Mouse (Mus musculus) forebrain, embryonic 13.5 days (tissue): ENCODE data around the gene Rorb. TPM values are rescaled to one million over a fixed set of nuclear protein-coding genes. Genes with fewer than 3 reads are reported as not detected.

ENCODE experiments used
- ATAC-seq: fragments of 200-750 bp; cut with Nextera tagmentation; 2 replicates; pipeline ENCODE4 v1.8.0; 2017
- H3K27ac ChIP-seq: fragments of 300-500 bp; sonication (generic); 2 replicates; pipeline ENCODE4 v1.5.1; 2015; ENCODE audit warnings: inconsistent platforms, mild to moderate bottlenecking, moderate library complexity
- H3K27me3 ChIP-seq: fragments of 300-500 bp; sonication (generic); 2 replicates; pipeline ENCODE4 v1.6.1; 2015; ENCODE audit warnings: mild to moderate bottlenecking, inconsistent platforms
- H3K36me3 ChIP-seq: fragments of 300-500 bp; sonication (generic); 2 replicates; pipeline ENCODE4 v1.6.1; 2015; ENCODE audit warnings: mild to moderate bottlenecking, inconsistent platforms; ENCODE audit not compliant: poor library complexity, severe bottlenecking
- H3K4me1 ChIP-seq: fragments of 300-500 bp; sonication (generic); 2 replicates; pipeline ENCODE4 v1.6.1; 2015; ENCODE audit warnings: inconsistent platforms
- H3K4me2 ChIP-seq: fragments of 300-500 bp; sonication (generic); 2 replicates; pipeline ENCODE4 v1.6.1; 2015; ENCODE audit warnings: inconsistent platforms, mild to moderate bottlenecking, moderate library complexity
- H3K4me3 ChIP-seq: fragments of 300-500 bp; sonication (generic); 2 replicates; pipeline ENCODE4 v1.5.1; 2015; ENCODE audit warnings: mild to moderate bottlenecking, inconsistent platforms
- H3K9ac ChIP-seq: fragments of 300-500 bp; sonication (generic); 2 replicates; pipeline ENCODE4 v1.6.1; 2015; ENCODE audit warnings: mild to moderate bottlenecking, inconsistent platforms
- H3K9me3 ChIP-seq: fragments of 300-500 bp; sonication (generic); replicated peaks from 2 replicates; pipeline ENCODE4 v1.6.1; 2016; ENCODE audit warnings: inconsistent platforms
- WGBS: fragments of 180-500 bp; shearing (Covaris S2); methylation state at CpG from one replicate; pipeline ENCODE4 v1.1.7; 2015; 5-methylcytosine and 5-hydroxymethylcytosine counted together
- polyA plus RNA-seq: library from polyadenylated mRNA; unstranded; fragments of >200 nt; fragmentation: Nextera tagmentation; extraction: Ambion mirVana; gene quantifications from 2 replicates; pipeline ENCODE4 v1.2.1, GENCODE M21; 2015

The Rorb gene
- polyA plus RNA-seq, 1 experiment from 2014 or later, result 7.7 TPM

GRCm38 (mm10) chr19:18909641-18910040, 201.4 kb downstream of the Rorb start:
- Histone ChIP-seq H3K9me3 (no peaks in the 10 kb centered on the region), H3K36me3 (no peaks in the 10 kb centered on the region), H3K4me3 (no peak overlapping the region), H3K4me1 (no peaks in the 10 kb centered on the region), H3K4me2 (no peak overlapping the region), H3K27me3 (no peaks in the 10 kb centered on the region), H3K27ac (no peak overlapping the region), H3K9ac (no peak overlapping the region)
- WGBS, result 74% methylated on average over 3 of the region's 3 CpGs
- ATAC-seq, result no peak

- 77% methylated on average over 3 of the region's 3 CpGs for WGBS
- Histone ChIP-seq H3K36me3 (no peaks in the 10 kb centered on the region), H3K9ac (no peak overlapping the region), H3K4me2 (no peak overlapping the region), H3K27ac (no peak overlapping the region), H3K4me3 (no peak overlapping the region), H3K4me1 (no peaks in the 10 kb centered on the region), H3K27me3 (no peaks in the 10 kb centered on the region), H3K9me3 (no peaks in the 10 kb centered on the region)
- no peak for ATAC-seq
Measured at GRCm38 (mm10) chr19:18905511-18905910, 205.5 kb downstream of the Rorb start.

DNA sequence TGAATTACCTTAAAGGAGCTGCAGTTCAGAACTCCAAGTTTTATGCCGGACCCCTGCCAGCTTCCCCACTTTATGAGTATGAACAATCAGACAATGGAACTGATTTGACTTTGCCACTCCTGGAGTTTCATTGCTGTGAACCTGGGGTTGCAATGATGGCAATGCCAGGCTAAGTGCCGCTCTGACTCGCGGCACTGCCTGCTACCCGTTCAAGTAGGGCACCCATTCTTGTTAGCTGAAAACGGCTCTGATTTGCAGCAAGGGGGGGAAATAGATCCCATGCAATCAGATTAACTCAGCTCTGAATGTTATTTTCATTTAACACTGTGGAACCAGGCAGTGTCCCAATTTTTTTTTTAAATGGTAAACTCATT, 208.3 kb downstream of the Rorb start:
- H3K9me3 ChIP-seq, result no peaks in the 10 kb centered on the region
- ATAC-seq, result no peak
- H3K27ac ChIP-seq, result no peak overlapping the region
- H3K4me2 ChIP-seq, result 0 out of 2 replicates have a peak overlapping the region, but pooled peaks have one; percentile 5
- H3K4me1 ChIP-seq, result 0 out of 2 replicates have a peak, but pooled peaks cover 4% of the 10 kb centered on the region
- no peaks in the 10 kb centered on the region for H3K27me3 ChIP-seq
- H3K9ac ChIP-seq, result no peak overlapping the region
- WGBS, result 68% methylated on average over 6 of the region's 6 CpGs
- no peaks in the 10 kb centered on the region for H3K36me3 ChIP-seq
- no peak overlapping the region for H3K4me3 ChIP-seq

GRCm38 (mm10) chr19:18902041-18902693, 208.8 kb downstream of the Rorb start:
- 70% methylated on average over 15 of the region's 15 CpGs for WGBS
- H3K36me3 ChIP-seq, result no peaks in the 10 kb centered on the region
- no peaks in the 10 kb centered on the region for H3K9me3 ChIP-seq

DNA sequence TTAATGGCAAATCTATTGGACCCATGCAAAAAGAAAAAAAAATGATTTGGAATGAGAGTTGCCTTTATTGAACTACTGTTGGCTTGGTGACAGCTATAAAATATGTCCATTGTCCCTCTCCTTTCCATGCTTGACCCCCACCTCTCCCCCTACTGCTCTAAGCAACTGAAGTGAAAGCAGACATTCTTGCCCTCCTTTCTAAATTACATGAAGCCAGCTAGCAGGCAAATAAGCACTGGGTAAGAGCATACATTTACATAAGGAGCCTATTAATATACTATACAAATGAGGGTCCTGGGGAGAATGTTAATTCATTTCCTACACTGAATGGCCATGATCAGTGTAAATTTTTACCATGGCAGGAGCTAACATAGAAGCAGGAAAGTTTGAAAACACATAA, 212.8 kb downstream of the Rorb start:
- H3K27ac ChIP-seq, result no peak overlapping the region
- H3K36me3 ChIP-seq, result no peaks in the 10 kb centered on the region
- 0 out of 2 replicates have a peak, but pooled peaks cover 4% of the 10 kb centered on the region for H3K4me1 ChIP-seq
- no peak overlapping the region for H3K9ac ChIP-seq
- no peak overlapping the region for H3K4me2 ChIP-seq
- H3K9me3 ChIP-seq, result no peaks in the 10 kb centered on the region
- ATAC-seq, result no peak; the same call in 1 of the 2 replicates
- H3K27me3 ChIP-seq, result no peaks in the 10 kb centered on the region
- H3K4me3 ChIP-seq, result no peak overlapping the region

More at GRCm38 (mm10) chr19:18902041-18902693, 208.8 kb downstream of the Rorb start:
- no peak for ATAC-seq
- Histone ChIP-seq H3K27ac (no peak overlapping the region), H3K4me3 (no peak overlapping the region), H3K4me2 (0 out of 2 replicates have a peak overlapping the region, but pooled peaks have one; percentile 5), H3K4me1 (0 out of 2 replicates have a peak, but pooled peaks cover 4% of the 10 kb centered on the region), H3K27me3 (no peaks in the 10 kb centered on the region), H3K9ac (no peak overlapping the region)

GRCm38 (mm10) chr19:18890216-18890615, 220.8 kb downstream of the Rorb start:
- Histone ChIP-seq H3K9me3 (no peaks in the 10 kb centered on the region), H3K4me3 (no peak overlapping the region), H3K9ac (no peak overlapping the region), H3K36me3 (no peaks in the 10 kb centered on the region), H3K4me2 (no peak overlapping the region), H3K4me1 (peaks cover 25% of the 10 kb centered on the region), H3K27me3 (no peaks in the 10 kb centered on the region), H3K27ac (peak overlapping the region; percentile 35; the same call in 1 of the 2 replicates)
- 80% methylated on average over 4 of the region's 4 CpGs for WGBS
- ATAC-seq, result no peak

- 55% methylated on average over 1 of the region's 1 CpGs for WGBS
- H3K36me3 ChIP-seq, result no peaks in the 10 kb centered on the region
- H3K4me2 ChIP-seq, result peak overlapping the region; percentile 62
- peak overlapping the region; percentile 82 for H3K27ac ChIP-seq
- H3K4me1 ChIP-seq, result peaks cover 25% of the 10 kb centered on the region
- peak overlapping the region; percentile 34 for H3K4me3 ChIP-seq
- H3K9me3 ChIP-seq, result no peaks in the 10 kb centered on the region
- ATAC-seq, result peak; percentile 46
- H3K27me3 ChIP-seq, result no peaks in the 10 kb centered on the region
- peak overlapping the region; percentile 47 for H3K9ac ChIP-seq
Measured at GRCm38 (mm10) chr19:18889632-18890031, 221.4 kb downstream of the Rorb start.

DNA sequence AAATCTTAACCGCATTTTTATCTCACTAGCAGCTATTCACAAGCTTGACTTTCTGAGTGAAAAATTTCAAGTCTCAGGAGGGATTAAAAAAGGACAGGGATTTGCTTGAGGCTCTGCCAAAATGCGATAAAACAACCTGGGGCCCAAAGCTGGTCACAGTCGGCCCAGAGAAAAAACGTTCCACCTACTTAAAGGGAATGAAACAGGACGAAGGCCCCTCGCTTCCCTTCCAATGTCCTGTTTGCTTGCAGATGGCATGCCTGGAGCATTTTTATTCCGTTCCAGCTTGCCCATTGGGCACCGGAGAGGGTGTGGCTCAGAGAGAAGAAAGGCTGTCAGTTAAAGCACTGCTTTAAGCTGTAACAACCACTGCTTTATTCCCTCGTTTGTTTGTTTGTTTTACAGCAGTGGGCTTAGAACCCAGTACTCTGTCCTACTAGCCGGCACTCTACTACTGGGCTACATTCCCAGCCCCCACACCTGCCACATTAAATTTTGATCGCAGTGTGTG, 221.8 kb downstream of the Rorb start:
- H3K4me3 ChIP-seq, result peak overlapping the region; percentile 34
- H3K36me3 ChIP-seq, result no peaks in the 10 kb centered on the region
- WGBS, result 2% methylated on average over 11 of the region's 11 CpGs
- peak overlapping the region; percentile 47 for H3K9ac ChIP-seq
- peaks cover 25% of the 10 kb centered on the region for H3K4me1 ChIP-seq
- ATAC-seq, result peak; percentile 89
- peak overlapping the region; percentile 62 for H3K4me2 ChIP-seq
- no peaks in the 10 kb centered on the region for H3K27me3 ChIP-seq
- H3K27ac ChIP-seq, result peak overlapping the region; percentile 82
- H3K9me3 ChIP-seq, result no peaks in the 10 kb centered on the region

DNA sequence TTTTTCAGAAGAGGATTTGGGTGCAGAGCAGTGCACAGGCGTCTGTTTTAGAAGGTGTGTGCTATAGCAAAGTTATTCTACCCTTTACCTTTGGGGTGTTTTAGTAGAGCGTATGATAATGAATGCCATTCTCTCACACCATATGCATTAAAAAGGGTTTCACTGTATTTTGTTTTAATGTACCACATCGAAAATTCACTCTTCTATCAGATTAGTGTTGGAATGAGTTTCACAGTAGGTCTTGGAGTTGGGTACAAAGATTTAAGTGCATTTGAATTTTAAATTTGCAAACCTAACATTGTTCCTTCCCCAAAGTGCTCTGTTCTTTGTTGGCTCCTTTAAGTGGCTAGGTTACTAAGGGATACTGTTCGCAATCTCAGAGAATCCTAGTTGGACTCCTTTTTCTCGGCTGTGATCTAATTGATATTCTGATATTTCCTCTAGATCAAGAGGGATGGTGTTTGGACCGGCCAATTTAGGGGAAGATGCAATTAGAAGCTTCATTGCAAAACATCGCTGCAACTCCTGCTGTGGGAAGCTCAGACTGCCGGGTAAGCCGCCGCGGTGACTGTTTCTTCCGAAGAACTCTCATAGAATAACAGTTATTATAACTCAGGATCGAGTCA, 222.4 kb downstream of the Rorb start:
- Histone ChIP-seq H3K27ac (peak overlapping the region; percentile 82), H3K9ac (peak overlapping the region; percentile 47), H3K27me3 (no peaks in the 10 kb centered on the region), H3K36me3 (no peaks in the 10 kb centered on the region), H3K4me1 (peaks cover 25% of the 10 kb centered on the region), H3K9me3 (no peaks in the 10 kb centered on the region), H3K4me2 (peak overlapping the region; percentile 62), H3K4me3 (peak overlapping the region; percentile 34)
- 3% methylated on average over 13 of the region's 13 CpGs for WGBS
- peak; percentile 85 for ATAC-seq

- Histone ChIP-seq H3K4me1 (peaks cover 25% of the 10 kb centered on the region), H3K9ac (no peak overlapping the region), H3K36me3 (no peaks in the 10 kb centered on the region), H3K9me3 (no peaks in the 10 kb centered on the region), H3K27ac (peak overlapping the region; percentile 16; the same call in 1 of the 2 replicates), H3K4me2 (peak overlapping the region; percentile 62), H3K4me3 (no peak overlapping the region), H3K27me3 (no peaks in the 10 kb centered on the region)
- WGBS, result 21% methylated on average over 11 of the region's 11 CpGs
- no peak for ATAC-seq
Measured at GRCm38 (mm10) chr19:18887646-18888407, 223.2 kb downstream of the Rorb start.

DNA sequence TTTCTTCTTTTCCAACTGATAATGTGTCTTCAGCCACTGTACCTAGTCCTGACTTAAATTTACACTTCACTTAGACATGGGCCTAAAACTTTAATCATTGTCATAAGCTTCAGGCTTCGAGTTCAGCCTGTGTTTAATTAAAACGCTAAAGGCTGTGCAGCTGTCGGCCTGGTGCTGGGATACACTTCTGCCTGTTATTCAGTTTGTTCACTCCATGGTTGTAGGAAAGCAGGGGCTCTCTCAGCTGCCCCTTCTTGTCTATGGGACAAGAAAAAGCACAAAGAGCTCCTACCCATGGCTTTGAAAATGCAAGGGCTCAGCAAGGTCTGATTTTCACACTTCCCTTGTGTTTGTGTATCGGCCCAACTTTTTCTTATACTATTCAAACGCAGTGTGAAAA, 229.8 kb downstream of the Rorb start:
- H3K27ac ChIP-seq, result no peak overlapping the region
- H3K9me3 ChIP-seq, result no peaks in the 10 kb centered on the region
- whole genome bisulfite sequencing, result 36% methylated on average over 5 of the region's 5 CpGs
- no peak overlapping the region for H3K4me3 ChIP-seq
- no peaks in the 10 kb centered on the region for H3K36me3 ChIP-seq
- no peak overlapping the region for H3K9ac ChIP-seq
- no peaks in the 10 kb centered on the region for H3K4me1 ChIP-seq
- no peak overlapping the region for H3K4me2 ChIP-seq
- peak; percentile 36; the same call in 1 of the 2 replicates for ATAC-seq
- H3K27me3 ChIP-seq, result no peaks in the 10 kb centered on the region
